Mouse (Mus musculus): ENCODE results near the gene Timp1. TPM values are rescaled to one million over a fixed set of nuclear protein-coding genes. Genes with fewer than 3 reads are reported as not detected.

Gene Timp1
- polyA plus RNA-seq, 1 experiment = not detected

DNA sequence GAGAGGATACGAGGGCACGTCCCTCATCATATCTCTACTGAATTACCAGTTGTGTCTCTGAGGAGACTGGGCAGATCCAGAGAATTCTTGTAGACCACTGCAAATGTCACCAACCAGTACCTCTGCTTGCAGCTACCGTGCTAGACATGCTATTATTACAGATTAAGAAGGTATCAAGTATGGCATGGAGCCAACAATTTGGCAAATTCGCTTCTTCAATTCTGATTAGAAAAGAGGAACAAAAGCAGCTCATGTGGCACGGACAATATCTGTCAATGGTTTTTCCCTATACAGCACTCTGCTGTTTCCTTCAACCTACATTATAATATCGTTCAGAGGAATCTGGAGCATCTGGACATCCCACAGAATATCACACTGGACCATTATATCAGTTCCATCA is 43.8 kb downstream of the Timp1 start:
- no peak for TF ChIP-seq GATA1 (IDR thresholded peaks at IDR 0.05; ENCODE audit: low read length)

DNA sequence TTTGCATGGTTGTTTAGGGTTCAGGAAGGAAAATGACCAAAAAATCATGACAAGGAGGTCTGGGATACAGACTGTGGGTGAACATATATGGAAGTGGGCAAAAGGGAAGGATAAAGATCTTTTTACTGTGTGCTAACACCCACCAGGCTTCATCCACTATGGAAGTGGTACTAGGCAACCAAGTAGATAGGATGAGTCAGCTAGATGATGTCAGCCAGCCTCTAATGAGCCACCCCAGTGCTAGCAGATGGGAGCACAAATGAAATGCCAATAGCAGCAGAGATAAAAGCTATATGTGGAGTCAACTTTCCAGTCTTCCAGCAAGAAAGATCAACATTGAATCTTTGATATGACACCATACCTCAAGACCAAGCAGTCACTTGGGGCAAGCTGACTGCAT is 45.1 kb downstream of the Timp1 start:
- no peak for TF ChIP-seq GATA1 (IDR thresholded peaks at IDR 0.05; ENCODE audit: low read length)

DNA sequence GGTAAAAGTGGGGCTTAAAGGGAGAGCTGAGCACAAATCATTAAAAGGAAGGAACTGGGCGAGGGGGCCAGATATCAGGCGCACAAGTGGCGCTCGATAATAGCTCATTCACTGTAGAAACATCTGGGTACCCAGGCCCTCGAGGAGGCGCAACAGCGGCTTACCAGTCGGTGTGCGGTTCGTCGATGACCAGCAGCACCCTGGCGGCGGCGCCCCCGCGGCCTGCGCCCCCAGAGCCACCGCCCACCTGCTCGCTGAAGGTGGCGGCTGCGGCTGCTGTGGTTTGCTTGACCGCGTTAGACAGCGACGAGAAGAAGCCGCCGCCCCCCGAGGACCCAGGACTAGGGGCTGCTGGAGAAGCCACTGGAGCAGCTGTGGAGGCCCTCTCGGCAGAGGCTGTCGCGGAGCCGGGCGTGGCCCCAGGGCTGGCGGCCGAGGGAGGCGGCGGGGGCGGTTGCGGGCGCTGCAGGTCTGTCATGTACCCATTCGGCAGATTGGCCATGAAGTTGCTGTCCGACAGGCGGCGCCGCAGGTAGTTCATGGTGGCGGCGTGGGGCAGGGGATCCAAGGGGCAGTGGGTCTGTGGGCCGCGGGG is 50.4 kb downstream of the Timp1 start:
- no peak for TF ChIP-seq GATA1 (IDR thresholded peaks at IDR 0.05; ENCODE audit: low read length)

DNA sequence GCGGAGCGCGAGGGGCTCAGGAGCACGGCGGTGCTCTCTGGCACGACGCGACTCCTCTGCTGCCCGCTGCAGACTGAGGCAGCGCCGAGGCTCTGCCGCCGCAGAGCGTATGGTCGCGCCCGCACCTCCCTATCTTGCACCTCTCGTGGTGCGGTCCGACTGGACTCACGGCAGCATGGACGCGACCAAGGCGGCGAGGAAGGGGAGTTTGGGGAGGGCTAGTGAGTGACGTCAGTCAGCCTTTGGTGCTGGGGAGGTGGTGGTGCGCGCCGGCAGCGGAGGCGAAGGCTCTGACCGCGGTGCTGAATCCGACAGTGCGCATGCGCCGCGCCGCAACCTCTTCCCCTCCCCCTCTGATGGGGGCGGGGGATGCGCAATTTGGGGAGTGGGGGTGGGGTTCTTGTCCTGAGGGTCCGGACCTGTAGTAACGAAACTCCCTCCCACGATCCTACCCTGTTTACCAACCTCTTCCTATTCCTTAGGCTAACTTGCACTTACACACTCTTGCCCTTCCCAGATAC is 50.9 kb downstream of the Timp1 start, which contains the start of gene Syn1:
TSS of gene Syn1 (minus strand) at position 161 of the 521 bp plus-strand sequence.
- TF ChIP-seq GATA1 (IDR thresholded peaks at IDR 0.05; ENCODE audit: low read length) = no peak

DNA sequence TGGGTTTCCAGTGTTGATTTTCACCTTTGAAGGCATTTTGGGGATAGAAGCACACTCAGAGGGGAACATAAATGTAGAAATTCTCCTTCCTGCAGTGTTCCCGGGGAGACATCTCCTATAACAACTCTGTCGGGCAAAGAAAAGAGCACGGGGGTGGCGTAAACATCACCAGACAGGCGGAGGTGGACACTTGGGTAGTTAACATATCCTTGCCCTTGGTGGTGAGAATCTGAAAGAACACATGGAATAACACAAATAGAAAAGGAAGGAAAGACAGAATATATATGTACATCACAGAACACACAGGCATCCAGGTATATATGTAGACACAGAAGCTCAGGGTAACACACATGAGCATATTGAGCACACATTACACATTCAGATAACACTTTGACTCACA is 51.4 kb downstream of the Timp1 start:
- TF ChIP-seq GATA1 (IDR thresholded peaks at IDR 0.05; ENCODE audit: low read length) = no peak

DNA sequence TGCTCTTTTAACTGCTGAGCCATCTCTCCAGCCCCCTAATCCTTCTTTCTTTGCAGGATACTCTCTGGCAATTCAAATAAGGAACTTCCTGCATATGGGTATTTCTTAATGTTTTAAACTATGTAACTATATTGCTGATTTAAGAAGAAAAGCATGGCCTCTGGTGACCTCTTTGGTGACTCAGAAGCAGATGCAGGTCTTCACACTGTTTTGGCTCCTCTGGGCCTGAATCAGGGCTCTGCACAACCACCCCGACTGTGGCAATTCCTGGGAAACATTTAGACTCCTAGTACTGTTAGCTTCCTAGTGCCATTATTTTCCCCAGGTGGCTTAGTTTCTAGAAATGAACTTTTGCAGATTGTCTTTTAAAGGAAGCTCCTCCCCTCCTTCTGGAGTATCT is 53.5 kb downstream of the Timp1 start:
- TF ChIP-seq GATA1 (IDR thresholded peaks at IDR 0.05; ENCODE audit: low read length) = no peak

Other genes with a start within 250 kb of the Timp1 start
- gene Uba1, start 211.8 kb upstream of the Timp1 start, polyA plus RNA-seq (2012) = 205 and 213 TPM in 2 replicates
- gene Cdk16, start 182.2 kb upstream of the Timp1 start, polyA plus RNA-seq (2012) = 90.8 and 112 TPM in 2 replicates
- 10.1 and 10.8 TPM in 2 replicates for gene Usp11, start 166.3 kb upstream of the Timp1 start, polyA plus RNA-seq (2012)
- 12.7 and 47.6 TPM in 2 replicates for gene Araf, start 72.4 kb upstream of the Timp1 start, polyA plus RNA-seq (2012)
- not detected in 2 replicates for gene Syn1, start 50.8 kb downstream of the Timp1 start, polyA plus RNA-seq (2012)
- 3.8 and 5.4 TPM in 2 replicates for gene Cfp, start 61.4 kb downstream of the Timp1 start, polyA plus RNA-seq (2012)
- 15.0 and 17.8 TPM in 2 replicates for gene Elk1, start 80.4 kb downstream of the Timp1 start, polyA plus RNA-seq (2012)
- 20.6 and 35.5 TPM in 2 replicates for gene Uxt, start 91.9 kb downstream of the Timp1 start, polyA plus RNA-seq (2012)
- gene Zfp182, start 192.2 kb downstream of the Timp1 start, polyA plus RNA-seq (2012) = 0.08 and 0.19 TPM in 2 replicates
- not detected in 2 replicates for gene Spaca5, start 198.2 kb downstream of the Timp1 start, polyA plus RNA-seq (2012)
- gene Zfp300, start 219.4 kb downstream of the Timp1 start, polyA plus RNA-seq (2012) = not detected in 2 replicates
- not detected in 2 replicates for gene Ssxa1, start 245.7 kb downstream of the Timp1 start, polyA plus RNA-seq (2012)